Mouse (Mus musculus): Measurements from ENCODE around the gene Gm13090. TPM values are rescaled to one million over a fixed set of nuclear protein-coding genes. Genes with fewer than 3 reads are reported as not detected.

Gene Gm13090
- polyA plus RNA-seq, 1 experiment from 2014 or later, result not detected

GRCm38 (mm10) chr4:151129725-151130557 is 40.6 kb downstream of the Gm13090 start:
- Histone ChIP-seq H3K9ac (ENCODE audit: low read length) (no peak overlapping the region), H3K9me3 (ENCODE audit: control insufficient read depth, low read length) (no peaks in the 10 kb centered on the region), H3K4me1 (replicated peaks; ENCODE audit: control insufficient read depth, insufficient read depth, low read length) (peaks cover 12% of the 10 kb centered on the region), H3K4me3 (ENCODE audit: low read length) (peak overlapping the region; percentile 63), H3K27ac (ENCODE audit: low read length) (no peak overlapping the region), H3K27me3 (ENCODE audit: control insufficient read depth, insufficient read depth, low read depth, low read length) (peaks cover 10% of the 10 kb centered on the region), H3K36me3 (ENCODE audit: control insufficient read depth, insufficient read depth, low read length) (no peaks in the 10 kb centered on the region), H3K4me2 (ENCODE audit: low read depth, low read length) (peak overlapping the region; percentile 99; the same call in 1 of the 2 replicates)
- WGBS, result 57% methylated on average over 16 of the region's 16 CpGs
- no peak for ATAC-seq (ENCODE audit: low read depth)

- no peak overlapping the region for H3K27ac ChIP-seq (ENCODE audit: low read length)
- 52% methylated on average over 9 of the region's 9 CpGs for WGBS
- no peak overlapping the region; the same call in 1 of the 2 replicates for H3K9ac ChIP-seq (ENCODE audit: low read length)
These were observed 41.6 kb downstream of the Gm13090 start for GRCm38 (mm10) chr4:151130756-151131490.

GRCm38 (mm10) chr4:151132493-151132892 is 43.1 kb downstream of the Gm13090 start:
- Histone ChIP-seq H3K4me3 (ENCODE audit: low read length) (no peak overlapping the region), H3K9me3 (ENCODE audit: control insufficient read depth, low read length) (no peaks in the 10 kb centered on the region), H3K36me3 (ENCODE audit: control insufficient read depth, insufficient read depth, low read length) (no peaks in the 10 kb centered on the region), H3K4me1 (replicated peaks; ENCODE audit: control insufficient read depth, insufficient read depth, low read length) (peaks cover 12% of the 10 kb centered on the region), H3K4me2 (ENCODE audit: low read depth, low read length) (no peak overlapping the region), H3K27ac (ENCODE audit: low read length) (no peak overlapping the region), H3K9ac (ENCODE audit: low read length) (no peak overlapping the region), H3K27me3 (ENCODE audit: control insufficient read depth, insufficient read depth, low read depth, low read length) (peaks cover 10% of the 10 kb centered on the region)
- WGBS, result 57% methylated on average over 9 of the region's 9 CpGs
- no peak for ATAC-seq (ENCODE audit: low read depth)

More at GRCm38 (mm10) chr4:151130756-151131490, 41.6 kb downstream of the Gm13090 start:
- no peak for ATAC-seq (ENCODE audit: low read depth)
- Histone ChIP-seq H3K4me2 (ENCODE audit: low read depth, low read length) (no peak overlapping the region), H3K27me3 (ENCODE audit: control insufficient read depth, insufficient read depth, low read depth, low read length) (peaks cover 10% of the 10 kb centered on the region), H3K9me3 (ENCODE audit: control insufficient read depth, low read length) (no peaks in the 10 kb centered on the region), H3K4me1 (replicated peaks; ENCODE audit: control insufficient read depth, insufficient read depth, low read length) (peaks cover 12% of the 10 kb centered on the region), H3K4me3 (ENCODE audit: low read length) (no peak overlapping the region), H3K36me3 (ENCODE audit: control insufficient read depth, insufficient read depth, low read length) (no peaks in the 10 kb centered on the region)

- no peak overlapping the region for H3K27ac ChIP-seq (ENCODE audit: low read length)
- H3K27me3 ChIP-seq (ENCODE audit: control insufficient read depth, insufficient read depth, low read depth, low read length), result peaks cover 10% of the 10 kb centered on the region
- H3K4me2 ChIP-seq (ENCODE audit: low read depth, low read length), result no peak overlapping the region
- H3K9me3 ChIP-seq (ENCODE audit: control insufficient read depth, low read length), result no peaks in the 10 kb centered on the region
- H3K4me1 ChIP-seq (replicated peaks; ENCODE audit: control insufficient read depth, insufficient read depth, low read length), result peaks cover 8% of the 10 kb centered on the region; the same call in 1 of the 2 replicates
- no peak overlapping the region for H3K9ac ChIP-seq (ENCODE audit: low read length)
- H3K4me3 ChIP-seq (ENCODE audit: low read length), result no peak overlapping the region
- WGBS, result 53% methylated on average over 4 of the region's 4 CpGs
- H3K36me3 ChIP-seq (ENCODE audit: control insufficient read depth, insufficient read depth, low read length), result no peaks in the 10 kb centered on the region
- no peak for ATAC-seq (ENCODE audit: low read depth)
These were observed 44.4 kb downstream of the Gm13090 start for GRCm38 (mm10) chr4:151133760-151134159.

GRCm38 (mm10) chr4:151135491-151135890 is 46.1 kb downstream of the Gm13090 start:
- no peak for ATAC-seq (ENCODE audit: low read depth)
- Histone ChIP-seq H3K4me1 (replicated peaks; ENCODE audit: control insufficient read depth, insufficient read depth, low read length) (0 out of 2 replicates have a peak, but pooled peaks cover 2% of the 10 kb centered on the region), H3K4me3 (ENCODE audit: low read length) (no peak overlapping the region), H3K4me2 (ENCODE audit: low read depth, low read length) (no peak overlapping the region), H3K27me3 (ENCODE audit: control insufficient read depth, insufficient read depth, low read depth, low read length) (peaks cover 12% of the 10 kb centered on the region), H3K9me3 (ENCODE audit: control insufficient read depth, low read length) (no peaks in the 10 kb centered on the region), H3K9ac (ENCODE audit: low read length) (no peak overlapping the region), H3K36me3 (ENCODE audit: control insufficient read depth, insufficient read depth, low read length) (no peaks in the 10 kb centered on the region), H3K27ac (ENCODE audit: low read length) (no peak overlapping the region)
- 77% methylated on average over 8 of the region's 8 CpGs for WGBS

- ATAC-seq (ENCODE audit: low read depth), result no peak
These were observed 48.3 kb downstream of the Gm13090 start for GRCm38 (mm10) chr4:151137701-151138100.

GRCm38 (mm10) chr4:151138135-151138534 is 48.8 kb downstream of the Gm13090 start:
- H3K27ac ChIP-seq (ENCODE audit: low read length), result no peak overlapping the region
- H3K4me3 ChIP-seq (ENCODE audit: low read length), result no peak overlapping the region
- no peaks in the 10 kb centered on the region for H3K9me3 ChIP-seq (ENCODE audit: control insufficient read depth, low read length)
- 18% methylated on average over 10 of the region's 10 CpGs for WGBS
- no peak overlapping the region for H3K9ac ChIP-seq (ENCODE audit: low read length)
- peaks cover 6% of the 10 kb centered on the region for H3K4me1 ChIP-seq (replicated peaks; ENCODE audit: control insufficient read depth, insufficient read depth, low read length)
- H3K36me3 ChIP-seq (ENCODE audit: control insufficient read depth, insufficient read depth, low read length), result no peaks in the 10 kb centered on the region
- H3K27me3 ChIP-seq (ENCODE audit: control insufficient read depth, insufficient read depth, low read depth, low read length), result peaks cover 20% of the 10 kb centered on the region
- no peak overlapping the region for H3K4me2 ChIP-seq (ENCODE audit: low read depth, low read length)
- ATAC-seq (ENCODE audit: low read depth), result no peak

More at GRCm38 (mm10) chr4:151137701-151138100, 48.3 kb downstream of the Gm13090 start:
- H3K36me3 ChIP-seq (ENCODE audit: control insufficient read depth, insufficient read depth, low read length), result no peaks in the 10 kb centered on the region
- WGBS, result 49% methylated on average over 5 of the region's 5 CpGs
- no peak overlapping the region for H3K4me3 ChIP-seq (ENCODE audit: low read length)
- H3K9ac ChIP-seq (ENCODE audit: low read length), result no peak overlapping the region
- no peak overlapping the region for H3K27ac ChIP-seq (ENCODE audit: low read length)
- peaks cover 6% of the 10 kb centered on the region for H3K4me1 ChIP-seq (replicated peaks; ENCODE audit: control insufficient read depth, insufficient read depth, low read length)
- peaks cover 20% of the 10 kb centered on the region for H3K27me3 ChIP-seq (ENCODE audit: control insufficient read depth, insufficient read depth, low read depth, low read length)
- H3K9me3 ChIP-seq (ENCODE audit: control insufficient read depth, low read length), result no peaks in the 10 kb centered on the region
- H3K4me2 ChIP-seq (ENCODE audit: low read depth, low read length), result no peak overlapping the region

- Histone ChIP-seq H3K4me3 (ENCODE audit: low read length) (no peak overlapping the region), H3K27me3 (ENCODE audit: control insufficient read depth, insufficient read depth, low read depth, low read length) (peaks cover 20% of the 10 kb centered on the region), H3K4me2 (ENCODE audit: low read depth, low read length) (no peak overlapping the region), H3K27ac (ENCODE audit: low read length) (no peak overlapping the region), H3K9me3 (ENCODE audit: control insufficient read depth, low read length) (no peaks in the 10 kb centered on the region), H3K36me3 (ENCODE audit: control insufficient read depth, insufficient read depth, low read length) (no peaks in the 10 kb centered on the region), H3K9ac (ENCODE audit: low read length) (no peak overlapping the region), H3K4me1 (replicated peaks; ENCODE audit: control insufficient read depth, insufficient read depth, low read length) (peaks cover 6% of the 10 kb centered on the region)
- ATAC-seq (ENCODE audit: low read depth), result no peak
- WGBS, result 24% methylated on average over 2 of the region's 2 CpGs
These were observed 49.2 kb downstream of the Gm13090 start for GRCm38 (mm10) chr4:151138586-151138985.

Measured in lung, embryonic 16.5 days (tissue).